Mouse (Mus musculus) heart, postnatal 4 days (tissue): ENCODE results near the gene Gm3417. TPM values are rescaled to one million over a fixed set of nuclear protein-coding genes. Genes with fewer than 3 reads are reported as not detected.
A peak's percentile ranks its signal among the peaks of the same experiment; 100 is the strongest.
"Not testable (repeated sequence)": the region's sequence is repeated elsewhere in the genome, so short reads cannot be mapped to it uniquely, and the experiment has no call there.

Experiments used
- DNase-seq: peaks from one replicate; pipeline ENCODE4 v3.0.0; 2021
- total RNA-seq, 2 experiments: library from RNA; stranded (reverse); gene quantifications; 2 replicates each; pipeline ENCODE4 v1.2.3; 2021

Gm3417 gene
- total RNA-seq = under 1 TPM in 1 of 2 experiments, not detected in 1; 0.48 TPM

DNA sequence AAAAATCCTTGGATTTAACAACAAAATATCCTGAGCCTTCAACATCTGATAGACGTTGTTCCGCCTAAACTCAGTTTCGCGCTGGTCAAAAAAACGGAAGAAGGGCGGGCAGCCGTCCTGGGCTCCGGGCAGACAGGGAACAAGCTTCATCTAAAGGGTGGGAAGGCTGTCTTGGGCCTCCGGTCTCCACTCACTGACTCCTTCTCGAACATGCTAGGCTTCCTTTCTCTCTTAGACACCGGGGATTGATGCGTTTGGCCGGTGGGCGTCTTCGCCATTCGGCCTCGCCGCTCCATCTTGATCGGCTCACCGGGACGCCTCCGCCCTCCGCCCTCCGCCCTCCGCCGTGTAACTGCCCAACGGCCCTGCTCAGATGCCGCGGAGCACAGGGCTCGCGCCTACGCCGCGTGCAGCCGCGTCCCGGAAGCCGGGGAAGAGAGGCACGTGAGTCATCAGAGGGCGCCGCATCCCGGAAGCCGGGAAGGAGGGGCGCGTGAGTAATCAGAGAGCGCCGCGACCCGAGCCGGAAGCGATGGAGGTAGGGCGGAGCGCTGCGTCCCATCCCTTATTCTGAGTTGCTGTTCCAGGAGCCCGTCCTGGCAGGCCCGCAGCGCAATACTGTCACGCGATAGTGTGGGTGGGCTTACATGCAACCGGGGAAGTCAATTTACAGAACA lies at the start of gene Gm3417, which contains the start of gene 9030025P20Rik:
Gene Gm3417, minus strand, starts transcription at position 429 of the 677 bp plus-strand sequence.
Gene 9030025P20Rik, plus strand, starts transcription at position 107 of the 677 bp plus-strand sequence.
- DNase-seq = not testable (repeated sequence)

DNA sequence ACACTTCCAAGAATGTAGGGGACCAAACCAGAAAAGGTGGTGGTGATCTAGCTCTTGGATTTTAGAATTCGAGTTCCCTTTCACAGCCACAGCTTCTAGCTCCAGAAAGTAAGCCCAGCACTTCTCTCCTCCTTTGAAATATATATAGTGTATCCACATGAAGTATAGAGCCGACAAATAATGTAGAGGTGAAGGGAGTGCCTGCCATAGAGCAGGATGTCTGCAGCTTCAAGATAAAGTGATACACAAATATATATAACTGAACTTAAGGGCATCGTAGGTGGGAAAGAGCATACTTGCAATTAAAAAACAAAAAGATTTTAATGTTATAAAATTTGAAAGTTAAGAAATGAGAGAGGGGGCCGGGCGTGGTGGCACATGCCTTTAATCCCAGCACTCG lies 46.9 kb upstream of the Gm3417 start:
- DNase-seq = not testable (repeated sequence)

DNA sequence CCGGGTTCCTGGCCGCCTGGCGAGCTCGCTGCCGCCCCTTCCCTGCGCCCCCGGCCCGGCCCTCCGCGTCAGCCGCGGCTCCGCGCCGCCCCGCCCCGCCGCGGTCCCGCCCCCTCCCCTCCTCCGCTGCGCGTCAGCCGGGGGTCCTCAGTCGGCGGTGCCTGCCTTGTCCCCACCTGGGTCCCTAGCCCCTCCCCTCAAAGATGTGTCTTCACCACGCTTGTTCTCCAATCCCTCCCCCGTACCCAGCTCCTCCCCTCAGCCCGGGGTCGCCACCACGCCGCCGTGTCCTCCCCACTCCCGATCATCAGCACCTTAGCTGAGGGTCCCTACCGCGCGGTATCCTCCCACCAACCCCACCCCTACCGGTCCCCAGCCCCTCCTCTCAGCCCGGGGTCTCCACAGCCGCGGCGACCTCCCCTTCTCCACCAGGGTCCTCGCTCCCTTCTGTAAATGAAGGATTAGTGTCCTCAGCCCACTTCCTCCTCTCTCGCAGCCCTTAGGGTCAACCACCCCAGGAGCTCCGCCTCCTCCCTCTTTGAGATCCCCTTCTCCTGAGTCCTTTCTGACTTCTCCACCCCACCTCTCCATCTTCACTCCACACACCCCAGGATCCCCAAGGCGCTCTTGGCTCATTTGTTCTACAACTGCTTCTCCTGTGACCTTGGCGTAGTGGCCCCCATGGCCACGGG lies 46.1 kb upstream of the Gm3417 start:
- not testable (repeated sequence) for DNase-seq

DNA sequence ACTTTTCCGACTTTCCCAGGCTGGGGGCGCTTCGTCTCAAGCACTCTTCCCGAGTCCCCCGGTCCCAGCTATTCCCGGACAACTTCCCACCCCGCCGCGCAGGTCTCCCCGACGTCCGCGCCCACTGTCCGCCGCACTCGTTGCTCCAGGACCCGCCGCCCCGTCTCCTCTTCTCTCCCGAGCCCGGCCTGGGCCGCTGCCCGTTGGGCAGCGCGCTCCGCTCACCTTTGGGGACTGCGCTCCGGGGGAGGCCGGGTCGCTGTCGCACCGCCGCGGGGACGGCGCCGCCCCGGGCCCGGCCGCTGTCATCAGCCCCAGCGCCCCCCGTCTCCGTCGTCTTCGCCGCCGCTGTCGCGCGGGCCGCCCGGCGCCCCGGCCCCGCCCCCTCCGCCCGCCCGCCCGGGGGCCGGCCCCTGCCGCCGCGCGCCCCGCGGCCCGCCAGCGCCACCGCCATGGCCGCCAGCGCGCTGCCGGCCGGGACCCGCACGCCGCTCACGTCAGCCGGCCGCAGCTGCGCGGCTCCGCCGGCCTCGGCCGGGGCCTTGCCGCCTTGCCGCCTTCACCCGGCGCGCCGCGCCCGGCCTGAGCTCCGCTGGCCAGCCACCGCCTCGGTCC lies 45.4 kb upstream of the Gm3417 start:
- not testable (repeated sequence) for DNase-seq

DNA sequence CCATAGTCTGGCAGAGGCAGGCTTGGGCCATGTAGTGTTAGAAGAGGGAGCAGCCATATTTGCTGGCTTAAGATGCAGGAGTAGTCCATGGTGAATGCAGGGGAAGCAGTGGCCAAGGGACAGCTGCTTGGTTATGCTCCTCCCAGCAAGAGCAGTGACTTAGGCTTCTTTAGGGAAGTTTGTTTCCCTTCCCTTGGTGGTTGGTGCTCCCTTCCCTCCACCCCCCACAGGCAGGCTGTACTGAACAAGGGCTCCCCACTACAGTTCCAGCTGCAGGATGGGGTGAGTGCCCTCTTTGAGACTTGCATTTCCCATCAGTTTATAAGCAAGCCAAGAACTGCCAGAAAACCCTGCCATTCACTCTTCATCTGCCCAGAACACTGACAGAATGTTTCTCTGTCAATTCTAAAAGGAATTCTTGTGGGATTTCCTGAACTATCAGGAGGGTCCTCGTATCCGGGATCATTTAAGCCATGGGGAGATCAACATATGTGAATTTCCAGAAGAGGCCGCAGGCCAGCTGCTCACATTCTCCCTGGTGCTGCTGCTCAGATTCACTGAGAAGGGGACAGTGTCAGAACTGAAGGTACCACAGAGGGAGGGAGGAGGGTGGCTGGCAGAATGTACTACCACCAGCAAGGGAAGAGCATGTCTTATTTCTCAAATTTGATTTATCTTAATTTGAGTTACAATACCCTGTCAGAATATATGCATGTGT lies 43.1 kb upstream of the Gm3417 start:
- peak; percentile 13 for DNase-seq

DNA sequence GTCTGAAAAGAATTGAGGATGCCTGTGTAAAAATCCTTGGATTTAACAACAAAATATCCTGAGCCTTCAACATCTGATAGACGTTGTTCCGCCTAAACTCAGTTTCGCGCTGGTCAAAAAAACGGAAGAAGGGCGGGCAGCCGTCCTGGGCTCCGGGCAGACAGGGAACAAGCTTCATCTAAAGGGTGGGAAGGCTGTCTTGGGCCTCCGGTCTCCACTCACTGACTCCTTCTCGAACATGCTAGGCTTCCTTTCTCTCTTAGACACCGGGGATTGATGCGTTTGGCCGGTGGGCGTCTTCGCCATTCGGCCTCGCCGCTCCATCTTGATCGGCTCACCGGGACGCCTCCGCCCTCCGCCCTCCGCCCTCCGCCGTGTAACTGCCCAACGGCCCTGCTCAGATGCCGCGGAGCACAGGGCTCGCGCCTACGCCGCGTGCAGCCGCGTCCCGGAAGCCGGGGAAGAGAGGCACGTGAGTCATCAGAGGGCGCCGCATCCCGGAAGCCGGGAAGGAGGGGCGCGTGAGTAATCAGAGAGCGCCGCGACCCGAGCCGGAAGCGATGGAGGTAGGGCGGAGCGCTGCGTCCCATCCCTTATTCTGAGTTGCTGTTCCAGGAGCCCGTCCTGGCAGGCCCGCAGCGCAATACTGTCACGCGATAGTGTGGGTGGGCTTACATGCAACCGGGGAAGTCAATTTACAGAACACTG lies 31.3 kb upstream of the Gm3417 start, which contains the start of gene Gm3435:
Gene Gm3435, plus strand, starts transcription at position 471 of the 708 bp plus-strand sequence.
- not testable (repeated sequence) for DNase-seq

DNA sequence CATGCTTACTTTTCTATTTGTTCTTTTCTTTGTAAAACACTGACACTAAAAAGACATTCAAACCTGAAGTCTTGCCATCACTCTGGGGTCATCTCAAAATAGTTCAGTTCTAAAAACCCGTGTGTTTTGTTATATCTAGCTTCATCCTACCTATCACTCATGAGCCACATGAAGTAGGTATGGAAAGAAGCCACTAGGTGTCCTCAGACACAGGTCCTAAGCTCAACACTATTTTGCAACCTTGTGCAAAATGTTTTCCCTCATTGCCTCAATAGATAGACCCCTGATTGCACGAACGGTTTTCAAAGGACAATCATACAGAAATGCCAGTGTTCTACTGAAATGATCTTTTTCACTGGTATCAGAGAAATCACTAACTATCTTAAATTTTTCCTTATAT lies 30.5 kb upstream of the Gm3417 start:
- not testable (repeated sequence) for DNase-seq

DNA sequence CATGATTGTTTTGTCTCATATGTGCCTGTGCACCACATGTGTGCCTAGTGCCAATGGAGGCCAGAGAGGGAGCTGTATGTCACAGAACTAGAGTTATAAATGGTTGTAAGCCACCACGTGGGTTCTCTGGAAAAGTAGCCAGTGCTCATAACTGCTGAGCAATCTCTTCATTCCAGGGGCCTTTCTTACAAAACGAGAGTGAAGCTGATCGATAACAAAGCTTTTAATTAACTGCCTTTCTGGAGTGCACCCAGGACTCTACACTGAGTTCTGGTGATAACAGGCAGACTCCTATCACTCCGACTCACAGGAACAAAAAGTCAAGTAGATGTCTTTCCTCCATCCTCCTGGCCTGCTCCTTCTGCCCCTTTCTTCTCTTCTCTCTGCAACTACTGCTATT lies 21.5 kb upstream of the Gm3417 start:
- not testable (repeated sequence) for DNase-seq

DNA sequence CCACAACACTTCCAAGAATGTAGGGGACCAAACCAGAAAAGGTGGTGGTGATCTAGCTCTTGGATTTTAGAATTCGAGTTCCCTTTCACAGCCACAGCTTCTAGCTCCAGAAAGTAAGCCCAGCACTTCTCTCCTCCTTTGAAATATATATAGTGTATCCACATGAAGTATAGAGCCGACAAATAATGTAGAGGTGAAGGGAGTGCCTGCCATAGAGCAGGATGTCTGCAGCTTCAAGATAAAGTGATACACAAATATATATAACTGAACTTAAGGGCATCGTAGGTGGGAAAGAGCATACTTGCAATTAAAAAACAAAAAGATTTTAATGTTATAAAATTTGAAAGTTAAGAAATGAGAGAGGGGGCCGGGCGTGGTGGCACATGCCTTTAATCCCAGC lies 15.6 kb upstream of the Gm3417 start:
- not testable (repeated sequence) for DNase-seq

DNA sequence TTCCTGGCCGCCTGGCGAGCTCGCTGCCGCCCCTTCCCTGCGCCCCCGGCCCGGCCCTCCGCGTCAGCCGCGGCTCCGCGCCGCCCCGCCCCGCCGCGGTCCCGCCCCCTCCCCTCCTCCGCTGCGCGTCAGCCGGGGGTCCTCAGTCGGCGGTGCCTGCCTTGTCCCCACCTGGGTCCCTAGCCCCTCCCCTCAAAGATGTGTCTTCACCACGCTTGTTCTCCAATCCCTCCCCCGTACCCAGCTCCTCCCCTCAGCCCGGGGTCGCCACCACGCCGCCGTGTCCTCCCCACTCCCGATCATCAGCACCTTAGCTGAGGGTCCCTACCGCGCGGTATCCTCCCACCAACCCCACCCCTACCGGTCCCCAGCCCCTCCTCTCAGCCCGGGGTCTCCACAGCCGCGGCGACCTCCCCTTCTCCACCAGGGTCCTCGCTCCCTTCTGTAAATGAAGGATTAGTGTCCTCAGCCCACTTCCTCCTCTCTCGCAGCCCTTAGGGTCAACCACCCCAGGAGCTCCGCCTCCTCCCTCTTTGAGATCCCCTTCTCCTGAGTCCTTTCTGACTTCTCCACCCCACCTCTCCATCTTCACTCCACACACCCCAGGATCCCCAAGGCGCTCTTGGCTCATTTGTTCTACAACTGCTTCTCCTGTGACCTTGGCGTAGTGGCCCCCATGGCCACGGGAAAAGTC lies 14.7 kb upstream of the Gm3417 start:
- not testable (repeated sequence) for DNase-seq

DNA sequence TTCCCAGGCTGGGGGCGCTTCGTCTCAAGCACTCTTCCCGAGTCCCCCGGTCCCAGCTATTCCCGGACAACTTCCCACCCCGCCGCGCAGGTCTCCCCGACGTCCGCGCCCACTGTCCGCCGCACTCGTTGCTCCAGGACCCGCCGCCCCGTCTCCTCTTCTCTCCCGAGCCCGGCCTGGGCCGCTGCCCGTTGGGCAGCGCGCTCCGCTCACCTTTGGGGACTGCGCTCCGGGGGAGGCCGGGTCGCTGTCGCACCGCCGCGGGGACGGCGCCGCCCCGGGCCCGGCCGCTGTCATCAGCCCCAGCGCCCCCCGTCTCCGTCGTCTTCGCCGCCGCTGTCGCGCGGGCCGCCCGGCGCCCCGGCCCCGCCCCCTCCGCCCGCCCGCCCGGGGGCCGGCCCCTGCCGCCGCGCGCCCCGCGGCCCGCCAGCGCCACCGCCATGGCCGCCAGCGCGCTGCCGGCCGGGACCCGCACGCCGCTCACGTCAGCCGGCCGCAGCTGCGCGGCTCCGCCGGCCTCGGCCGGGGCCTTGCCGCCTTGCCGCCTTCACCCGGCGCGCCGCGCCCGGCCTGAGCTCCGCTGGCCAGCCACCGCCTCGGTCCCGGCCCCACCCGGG lies 14.0 kb upstream of the Gm3417 start:
- not testable (repeated sequence) for DNase-seq

DNA sequence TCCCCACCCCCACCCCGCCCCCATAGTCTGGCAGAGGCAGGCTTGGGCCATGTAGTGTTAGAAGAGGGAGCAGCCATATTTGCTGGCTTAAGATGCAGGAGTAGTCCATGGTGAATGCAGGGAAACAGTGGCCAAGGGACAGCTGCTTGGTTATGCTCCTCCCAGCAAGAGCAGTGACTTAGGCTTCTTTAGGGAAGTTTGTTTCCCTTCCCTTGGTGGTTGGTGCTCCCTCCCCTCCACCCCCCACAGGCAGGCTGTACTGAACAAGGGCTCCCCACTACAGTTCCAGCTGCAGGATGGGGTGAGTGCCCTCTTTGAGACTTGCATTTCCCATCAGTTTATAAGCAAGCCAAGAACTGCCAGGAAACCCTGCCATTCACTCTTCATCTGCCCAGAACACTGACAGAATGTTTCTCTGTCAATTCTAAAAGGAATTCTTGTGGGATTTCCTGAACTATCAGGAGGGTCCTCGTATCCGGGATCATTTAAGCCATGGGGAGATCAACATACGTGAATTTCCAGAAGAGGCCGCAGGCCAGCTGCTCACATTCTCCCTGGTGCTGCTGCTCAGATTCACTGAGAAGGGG lies 11.6 kb upstream of the Gm3417 start:
- DNase-seq = peak; percentile 3

DNA sequence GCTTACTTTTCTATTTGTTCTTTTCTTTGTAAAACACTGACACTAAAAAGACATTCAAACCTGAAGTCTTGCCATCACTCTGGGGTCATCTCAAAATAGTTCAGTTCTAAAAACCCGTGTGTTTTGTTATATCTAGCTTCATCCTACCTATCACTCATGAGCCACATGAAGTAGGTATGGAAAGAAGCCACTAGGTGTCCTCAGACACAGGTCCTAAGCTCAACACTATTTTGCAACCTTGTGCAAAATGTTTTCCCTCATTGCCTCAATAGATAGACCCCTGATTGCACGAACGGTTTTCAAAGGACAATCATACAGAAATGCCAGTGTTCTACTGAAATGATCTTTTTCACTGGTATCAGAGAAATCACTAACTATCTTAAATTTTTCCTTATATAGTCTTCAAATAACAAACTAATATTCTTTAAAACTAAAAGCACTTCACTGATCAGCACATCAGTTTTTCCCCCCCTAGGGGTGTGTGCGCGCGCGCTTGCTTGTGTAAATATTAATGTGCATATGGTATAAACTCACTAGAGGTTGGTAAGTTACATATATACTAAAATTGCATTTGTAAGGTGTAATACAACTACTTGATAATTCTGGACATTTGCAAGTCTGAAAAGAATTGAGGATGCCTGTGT lies 750 bp downstream of the Gm3417 start:
- not testable (repeated sequence) for DNase-seq

DNA sequence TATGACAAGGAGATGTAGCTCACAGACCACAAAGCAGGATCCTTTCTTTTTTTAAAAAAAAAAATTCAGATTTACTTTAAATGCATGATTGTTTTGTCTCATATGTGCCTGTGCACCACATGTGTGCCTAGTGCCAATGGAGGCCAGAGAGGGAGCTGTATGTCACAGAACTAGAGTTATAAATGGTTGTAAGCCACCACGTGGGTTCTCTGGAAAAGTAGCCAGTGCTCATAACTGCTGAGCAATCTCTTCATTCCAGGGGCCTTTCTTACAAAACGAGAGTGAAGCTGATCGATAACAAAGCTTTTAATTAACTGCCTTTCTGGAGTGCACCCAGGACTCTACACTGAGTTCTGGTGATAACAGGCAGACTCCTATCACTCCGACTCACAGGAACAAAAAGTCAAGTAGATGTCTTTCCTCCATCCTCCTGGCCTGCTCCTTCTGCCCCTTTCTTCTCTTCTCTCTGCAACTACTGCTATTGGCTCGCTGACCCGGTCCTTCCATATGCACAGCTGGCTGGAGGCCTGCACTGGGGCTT lies 10.1 kb downstream of the Gm3417 start:
- not testable (repeated sequence) for DNase-seq

DNA sequence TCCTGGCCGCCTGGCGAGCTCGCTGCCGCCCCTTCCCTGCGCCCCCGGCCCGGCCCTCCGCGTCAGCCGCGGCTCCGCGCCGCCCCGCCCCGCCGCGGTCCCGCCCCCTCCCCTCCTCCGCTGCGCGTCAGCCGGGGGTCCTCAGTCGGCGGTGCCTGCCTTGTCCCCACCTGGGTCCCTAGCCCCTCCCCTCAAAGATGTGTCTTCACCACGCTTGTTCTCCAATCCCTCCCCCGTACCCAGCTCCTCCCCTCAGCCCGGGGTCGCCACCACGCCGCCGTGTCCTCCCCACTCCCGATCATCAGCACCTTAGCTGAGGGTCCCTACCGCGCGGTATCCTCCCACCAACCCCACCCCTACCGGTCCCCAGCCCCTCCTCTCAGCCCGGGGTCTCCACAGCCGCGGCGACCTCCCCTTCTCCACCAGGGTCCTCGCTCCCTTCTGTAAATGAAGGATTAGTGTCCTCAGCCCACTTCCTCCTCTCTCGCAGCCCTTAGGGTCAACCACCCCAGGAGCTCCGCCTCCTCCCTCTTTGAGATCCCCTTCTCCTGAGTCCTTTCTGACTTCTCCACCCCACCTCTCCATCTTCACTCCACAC lies 16.9 kb downstream of the Gm3417 start:
- DNase-seq = not testable (repeated sequence)

DNA sequence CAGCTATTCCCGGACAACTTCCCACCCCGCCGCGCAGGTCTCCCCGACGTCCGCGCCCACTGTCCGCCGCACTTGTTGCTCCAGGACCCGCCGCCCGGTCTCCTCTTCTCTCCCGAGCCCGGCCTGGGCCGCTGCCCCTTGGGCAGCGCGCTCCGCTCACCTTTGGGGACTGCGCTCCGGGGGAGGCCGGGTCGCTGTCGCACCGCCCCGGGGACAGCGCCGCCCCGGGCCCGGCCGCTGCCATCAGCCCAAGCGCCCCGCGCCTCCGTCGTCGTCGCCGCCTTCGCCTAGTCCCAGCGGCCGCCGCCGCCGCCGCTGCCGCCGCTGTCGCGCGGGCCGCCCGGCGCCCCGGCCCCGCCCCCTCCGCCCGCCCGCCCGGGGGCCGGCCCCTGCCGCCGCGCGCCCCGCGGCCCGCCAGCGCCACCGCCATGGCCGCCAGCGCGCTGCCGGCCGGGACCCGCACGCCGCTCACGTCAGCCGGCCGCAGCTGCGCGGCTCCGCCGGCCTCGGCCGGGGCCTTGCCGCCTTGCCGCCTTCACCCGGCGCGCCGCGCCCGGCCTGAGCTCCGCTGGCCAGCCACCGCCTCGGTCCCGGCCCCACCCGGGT lies 17.5 kb downstream of the Gm3417 start, which contains the start of gene Phf10:
Gene Phf10, minus strand, starts transcription at position 323 of the 606 bp plus-strand sequence.
- DNase-seq = peak; percentile 50

DNA sequence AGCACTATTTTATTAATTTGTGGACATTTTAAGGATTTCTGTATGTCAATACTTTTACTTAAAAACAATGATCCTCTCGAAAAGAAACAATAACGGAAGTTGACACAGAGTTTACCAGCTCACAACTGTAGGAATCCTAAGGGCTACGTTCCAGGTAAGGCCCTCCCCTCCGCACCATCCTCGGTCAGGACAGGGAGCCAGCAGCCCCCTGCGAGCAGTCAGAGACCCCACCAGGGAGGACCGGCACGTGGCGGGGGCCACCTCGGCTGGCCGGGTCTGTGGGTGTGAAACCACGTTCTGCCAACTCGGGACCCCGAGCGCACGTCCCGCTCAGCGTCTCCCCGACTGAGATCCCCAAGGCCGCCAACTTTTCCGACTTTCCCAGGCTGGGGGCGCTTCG lies 18.1 kb downstream of the Gm3417 start:
- peak; percentile 40 for DNase-seq

DNA sequence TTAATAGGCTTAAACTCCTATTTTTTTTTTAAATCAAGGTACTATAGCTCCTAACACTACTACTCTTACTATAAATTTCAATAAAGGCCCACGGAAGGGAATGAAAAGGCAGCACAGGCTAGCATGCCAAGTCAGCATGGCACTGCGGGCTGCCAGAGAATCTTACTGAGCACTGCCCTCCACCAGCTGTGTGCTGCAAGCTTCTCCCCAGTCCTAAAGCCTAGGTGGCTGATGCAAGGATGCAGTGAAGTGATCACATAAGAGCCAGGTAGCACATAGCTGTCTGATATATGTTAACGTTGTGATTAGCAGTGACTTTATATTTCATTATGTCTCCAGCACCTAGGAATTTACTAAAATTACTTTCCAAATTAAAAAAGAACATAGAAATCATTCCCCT lies 18.6 kb downstream of the Gm3417 start:
- DNase-seq = no peak
